Mouse (Mus musculus) neural tube, embryonic 11.5 days (tissue): ENCODE results near the gene Prkca. TPM values are rescaled to one million over a fixed set of nuclear protein-coding genes. Genes with fewer than 3 reads are reported as not detected.

Experiments used
- ATAC-seq: fragments of 200-750 bp; cut with Nextera tagmentation; 2 replicates; pipeline ENCODE4 v1.8.0; 2017; ENCODE audit warnings: moderate number of reproducible peaks, mild to moderate bottlenecking, moderate TSS enrichment, moderate library complexity; ENCODE audit not compliant: insufficient read depth, low FRiP score, low TSS enrichment
- DNase-seq: peaks from one replicate; pipeline ENCODE4 v3.0.0-alpha.2; 2015; ENCODE audit warnings: low spot score
- H3K27ac ChIP-seq: fragments of 300-500 bp; sonication (generic); 2 replicates; pipeline ENCODE4 v1.5.1; 2014; ENCODE audit warnings: low read depth, mild to moderate bottlenecking, low read length
- H3K27me3 ChIP-seq: fragments of 300-500 bp; sonication (generic); 2 replicates; pipeline ENCODE4 v1.6.1; 2014; ENCODE audit warnings: mild to moderate bottlenecking, low read length, mixed read lengths; ENCODE audit not compliant: control insufficient read depth, insufficient read depth
- H3K36me3 ChIP-seq: fragments of 300-500 bp; sonication (generic); 2 replicates; pipeline ENCODE4 v1.6.1; 2014; ENCODE audit warnings: mild to moderate bottlenecking, low read length, moderate library complexity, mixed read lengths; ENCODE audit not compliant: control insufficient read depth, insufficient read depth
- H3K4me1 ChIP-seq: fragments of 300-500 bp; sonication (generic); 2 replicates; pipeline ENCODE4 v1.6.1; 2014; ENCODE audit warnings: low read length, mixed read lengths; ENCODE audit not compliant: control insufficient read depth, insufficient read depth
- H3K4me2 ChIP-seq: fragments of 300-500 bp; sonication (generic); 2 replicates; pipeline ENCODE4 v1.6.1; 2014; ENCODE audit warnings: low read depth, mild to moderate bottlenecking, moderate library complexity
- H3K4me3 ChIP-seq: fragments of 300-500 bp; sonication (generic); 2 replicates; pipeline ENCODE4 v1.5.1; 2014; ENCODE audit warnings: low read depth, low read length
- H3K9ac ChIP-seq: fragments of 300-500 bp; sonication (generic); 2 replicates; pipeline ENCODE4 v1.6.1; 2014; ENCODE audit warnings: mild to moderate bottlenecking, low read length
- H3K9me3 ChIP-seq: fragments of 300-500 bp; sonication (generic); 2 replicates; pipeline ENCODE4 v1.6.1; 2016; ENCODE audit warnings: low read length; ENCODE audit not compliant: control insufficient read depth
- WGBS: fragments of 180-500 bp; shearing (Covaris S2); extraction: QIAGEN DNeasy Blood & Tissue Kit; methylation state at CpG from one replicate; pipeline ENCODE4 v1.1.7; 2014; 5-methylcytosine and 5-hydroxymethylcytosine counted together
- polyA plus RNA-seq: library from polyadenylated mRNA; unstranded; fragments of >200 nt; fragmentation: Nextera tagmentation; extraction: Ambion mirVana; gene quantifications from 2 replicates; pipeline ENCODE4 v1.2.1, GENCODE M21; 2014

The Prkca gene
- polyA plus RNA-seq, 1 experiment from 2014 or later, result 7.7 TPM

DNA sequence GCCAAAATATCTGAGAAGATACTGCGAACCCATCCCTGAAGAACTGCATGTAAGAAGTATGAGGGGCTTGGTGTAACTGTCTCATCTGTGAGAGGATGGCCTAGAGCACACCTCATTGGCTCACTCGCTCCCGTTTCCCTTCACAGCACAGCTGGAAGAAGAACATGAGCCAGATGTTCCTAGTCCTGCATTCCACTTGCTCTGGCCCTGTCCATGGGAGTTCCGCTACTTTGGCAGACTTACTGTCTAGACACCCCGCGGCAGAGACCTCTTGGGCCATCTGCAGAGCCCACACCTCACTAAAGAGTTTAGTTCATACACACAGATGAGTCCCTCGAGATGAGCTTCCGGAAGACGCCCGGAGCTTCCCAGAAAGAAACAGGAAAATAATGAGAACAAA lies 43.8 kb downstream of the Prkca start:
- Histone ChIP-seq H3K27me3 (no peaks in the 10 kb centered on the region), H3K4me3 (no peak overlapping the region), H3K4me1 (no peaks in the 10 kb centered on the region), H3K36me3 (no peaks in the 10 kb centered on the region), H3K4me2 (no peak overlapping the region), H3K27ac (no peak overlapping the region), H3K9me3 (no peaks in the 10 kb centered on the region), H3K9ac (no peak overlapping the region)
- ATAC-seq, result no peak
- DNase-seq, result no peak
- 84% methylated on average over 10 of the region's 10 CpGs for WGBS

DNA sequence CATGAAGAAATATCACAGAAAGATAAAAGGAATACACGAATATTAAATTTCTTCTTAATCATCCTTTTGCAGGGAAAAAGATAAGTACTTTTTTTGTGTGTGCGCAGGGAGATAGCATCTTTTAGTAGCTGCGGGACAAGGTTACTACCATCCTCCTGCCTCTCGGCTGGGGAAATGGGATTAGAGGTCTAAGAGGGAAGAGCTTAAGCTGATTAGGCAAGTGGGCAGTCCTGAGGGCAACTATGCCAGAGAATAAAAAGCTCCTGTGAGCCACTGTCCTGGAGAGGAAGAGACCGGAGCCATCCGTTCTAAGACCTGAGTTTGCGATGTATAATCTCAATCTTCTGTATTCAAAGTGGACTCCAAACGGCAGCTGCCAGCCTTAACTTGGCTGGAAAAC lies 45.8 kb downstream of the Prkca start:
- Histone ChIP-seq H3K9me3 (no peaks in the 10 kb centered on the region), H3K27ac (no peak overlapping the region), H3K36me3 (no peaks in the 10 kb centered on the region), H3K4me2 (no peak overlapping the region), H3K9ac (no peak overlapping the region), H3K27me3 (no peaks in the 10 kb centered on the region), H3K4me1 (no peaks in the 10 kb centered on the region), H3K4me3 (no peak overlapping the region)
- no peak for ATAC-seq
- DNase-seq, result no peak
- 84% methylated on average over 8 of the region's 8 CpGs for WGBS

DNA sequence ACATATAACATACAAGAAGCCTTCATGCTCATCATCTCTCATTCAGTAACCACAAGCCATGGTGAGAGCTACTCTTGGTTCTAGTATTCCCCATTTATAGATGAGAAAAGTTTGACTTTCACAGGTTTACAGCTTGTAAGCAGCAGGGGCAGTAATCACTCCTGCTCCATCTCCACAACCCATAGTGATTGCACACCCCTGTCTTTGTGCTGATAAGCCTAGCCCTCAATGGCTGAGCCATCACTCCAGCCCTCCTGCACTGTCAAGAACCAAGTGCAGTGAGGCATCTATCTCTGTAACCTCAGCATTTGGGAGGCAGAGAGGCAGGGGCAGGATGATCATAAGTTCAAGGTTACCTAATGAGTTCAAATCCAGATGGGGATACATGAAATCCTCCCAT lies 48.4 kb downstream of the Prkca start:
- Histone ChIP-seq H3K9me3 (no peaks in the 10 kb centered on the region), H3K4me1 (no peaks in the 10 kb centered on the region), H3K9ac (no peak overlapping the region), H3K36me3 (no peaks in the 10 kb centered on the region), H3K4me2 (no peak overlapping the region), H3K4me3 (no peak overlapping the region), H3K27me3 (no peaks in the 10 kb centered on the region), H3K27ac (no peak overlapping the region)
- no peak for DNase-seq
- no peak for ATAC-seq

DNA sequence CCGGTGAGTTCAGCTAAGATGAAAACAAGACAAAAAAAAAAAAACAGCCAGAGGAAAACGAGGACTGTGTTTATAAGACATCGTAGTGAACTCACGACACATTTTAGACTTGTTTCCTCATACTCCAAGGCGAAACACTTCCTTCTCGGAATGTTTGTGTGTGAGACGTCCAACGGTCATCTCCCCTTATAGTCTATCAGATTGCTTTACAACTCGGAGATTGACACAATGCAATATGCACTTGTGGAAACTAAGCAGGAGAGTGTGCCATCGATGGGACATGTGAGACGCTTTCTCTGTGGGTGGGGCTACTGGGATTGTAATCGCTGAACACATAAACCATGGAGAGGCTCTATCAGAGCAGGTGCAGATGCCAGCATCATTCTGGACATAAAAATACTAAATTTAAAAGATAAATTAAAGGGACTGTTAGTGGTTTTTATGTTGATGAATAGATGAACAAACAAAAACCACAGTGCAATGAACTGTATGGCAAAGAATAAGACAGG lies 49.4 kb downstream of the Prkca start:
- no peak overlapping the region for H3K27ac ChIP-seq
- no peak for ATAC-seq
- no peaks in the 10 kb centered on the region for H3K27me3 ChIP-seq
- H3K4me1 ChIP-seq, result no peaks in the 10 kb centered on the region
- no peaks in the 10 kb centered on the region for H3K36me3 ChIP-seq
- no peaks in the 10 kb centered on the region for H3K9me3 ChIP-seq
- 91% methylated on average over 12 of the region's 12 CpGs for WGBS
- no peak for DNase-seq
- no peak overlapping the region for H3K4me2 ChIP-seq
- H3K9ac ChIP-seq, result no peak overlapping the region
- no peak overlapping the region for H3K4me3 ChIP-seq

DNA sequence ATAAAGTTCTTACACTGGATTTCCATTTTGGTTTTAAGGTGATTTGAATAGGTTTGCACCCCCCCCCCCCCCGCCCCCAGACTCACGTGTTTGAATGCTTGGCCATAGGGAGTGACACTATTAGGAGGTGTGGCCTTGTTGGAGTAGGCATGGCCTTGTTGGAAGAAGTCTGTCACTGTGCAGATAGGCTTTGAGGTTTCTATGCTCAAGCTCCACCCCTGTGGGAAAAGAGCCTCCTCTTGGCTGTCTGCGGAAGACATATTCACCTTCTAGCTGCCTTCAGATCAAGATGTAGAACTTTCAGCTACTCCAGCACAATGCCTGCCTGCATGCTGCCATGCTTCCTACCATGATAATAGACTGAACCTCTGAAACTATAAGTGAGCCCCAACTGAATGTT lies 49.9 kb downstream of the Prkca start:
- Histone ChIP-seq H3K4me3 (no peak overlapping the region), H3K4me2 (no peak overlapping the region), H3K36me3 (no peaks in the 10 kb centered on the region), H3K9me3 (no peaks in the 10 kb centered on the region), H3K27me3 (no peaks in the 10 kb centered on the region), H3K9ac (no peak overlapping the region), H3K27ac (no peak overlapping the region), H3K4me1 (no peaks in the 10 kb centered on the region)
- no peak for ATAC-seq
- no peak for DNase-seq
- WGBS, result 73% methylated on average over 3 of the region's 3 CpGs

DNA sequence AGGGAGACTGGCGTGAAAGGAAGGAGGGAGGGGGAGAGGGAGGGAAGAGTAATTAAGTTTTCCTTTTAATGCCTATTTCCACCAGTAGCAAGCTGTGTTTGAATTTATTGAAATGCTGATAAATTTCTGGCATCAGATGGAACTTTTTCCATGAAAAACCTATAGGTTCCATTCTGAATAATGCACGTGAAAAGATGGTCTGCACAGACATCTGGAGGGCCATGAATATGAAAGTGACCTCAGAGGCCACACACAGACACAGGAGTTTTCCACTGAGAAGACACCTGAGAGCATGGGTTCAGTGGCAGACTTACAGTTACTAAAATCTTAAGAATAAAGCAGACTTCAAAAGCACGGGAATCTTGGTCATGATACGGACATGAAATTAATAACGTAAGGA lies 54.5 kb downstream of the Prkca start:
- no peak for ATAC-seq
- no peak for DNase-seq
- Histone ChIP-seq H3K27ac (no peak overlapping the region), H3K4me2 (no peak overlapping the region), H3K27me3 (no peaks in the 10 kb centered on the region), H3K36me3 (no peaks in the 10 kb centered on the region), H3K4me1 (no peaks in the 10 kb centered on the region), H3K9ac (no peak overlapping the region), H3K9me3 (no peaks in the 10 kb centered on the region), H3K4me3 (no peak overlapping the region)
- 89% methylated on average over 5 of the region's 5 CpGs for WGBS

DNA sequence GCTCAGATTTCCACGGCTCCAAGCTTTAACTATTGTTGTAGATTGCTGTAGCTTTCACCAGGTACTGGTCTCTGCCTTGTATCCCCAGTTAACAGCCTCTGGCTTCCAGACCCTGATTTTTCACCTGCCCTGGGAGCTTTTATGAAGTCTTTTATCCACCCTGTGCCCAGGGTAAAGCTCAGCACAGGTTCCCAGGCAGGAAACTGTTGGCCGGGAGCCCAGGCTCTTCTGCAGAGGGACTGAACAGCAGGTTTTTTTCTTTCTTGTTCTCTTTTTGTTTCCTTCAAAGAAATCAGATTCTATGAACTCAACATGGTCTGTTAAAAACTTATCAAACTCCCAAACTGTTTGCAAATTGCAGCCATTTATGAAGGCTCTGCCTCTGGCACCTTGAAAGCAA lies 56.4 kb downstream of the Prkca start:
- Histone ChIP-seq H3K4me2 (no peak overlapping the region), H3K27me3 (no peaks in the 10 kb centered on the region), H3K27ac (no peak overlapping the region), H3K9me3 (no peaks in the 10 kb centered on the region), H3K4me3 (no peak overlapping the region), H3K9ac (no peak overlapping the region), H3K36me3 (no peaks in the 10 kb centered on the region), H3K4me1 (no peaks in the 10 kb centered on the region)
- DNase-seq, result no peak
- 75% methylated on average over 2 of the region's 2 CpGs for WGBS
- ATAC-seq, result no peak

DNA sequence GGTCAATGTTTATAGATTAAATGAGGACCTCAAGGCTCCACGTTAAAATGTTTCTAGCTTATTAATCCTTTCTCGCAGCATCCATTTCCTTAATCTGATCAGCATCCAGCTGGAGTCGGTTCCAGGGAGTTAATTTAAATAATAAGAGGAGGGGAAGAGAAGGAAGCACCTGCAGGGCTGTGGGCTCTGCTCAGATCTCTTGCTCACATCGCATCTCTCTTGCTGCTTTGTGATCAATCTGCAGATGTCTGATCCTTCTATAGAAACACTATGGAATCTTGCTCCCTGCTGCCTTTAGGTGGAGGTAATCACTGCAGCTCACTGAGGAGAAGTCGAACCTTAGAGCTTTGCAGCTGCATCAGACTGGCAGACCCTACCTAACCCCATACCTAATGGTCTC lies 58.7 kb downstream of the Prkca start:
- Histone ChIP-seq H3K4me1 (no peaks in the 10 kb centered on the region), H3K4me2 (no peak overlapping the region), H3K27ac (no peak overlapping the region), H3K36me3 (no peaks in the 10 kb centered on the region), H3K9ac (no peak overlapping the region), H3K4me3 (no peak overlapping the region), H3K27me3 (no peaks in the 10 kb centered on the region), H3K9me3 (no peaks in the 10 kb centered on the region)
- no peak for ATAC-seq
- WGBS, result 57% methylated on average over 5 of the region's 5 CpGs
- no peak for DNase-seq

DNA sequence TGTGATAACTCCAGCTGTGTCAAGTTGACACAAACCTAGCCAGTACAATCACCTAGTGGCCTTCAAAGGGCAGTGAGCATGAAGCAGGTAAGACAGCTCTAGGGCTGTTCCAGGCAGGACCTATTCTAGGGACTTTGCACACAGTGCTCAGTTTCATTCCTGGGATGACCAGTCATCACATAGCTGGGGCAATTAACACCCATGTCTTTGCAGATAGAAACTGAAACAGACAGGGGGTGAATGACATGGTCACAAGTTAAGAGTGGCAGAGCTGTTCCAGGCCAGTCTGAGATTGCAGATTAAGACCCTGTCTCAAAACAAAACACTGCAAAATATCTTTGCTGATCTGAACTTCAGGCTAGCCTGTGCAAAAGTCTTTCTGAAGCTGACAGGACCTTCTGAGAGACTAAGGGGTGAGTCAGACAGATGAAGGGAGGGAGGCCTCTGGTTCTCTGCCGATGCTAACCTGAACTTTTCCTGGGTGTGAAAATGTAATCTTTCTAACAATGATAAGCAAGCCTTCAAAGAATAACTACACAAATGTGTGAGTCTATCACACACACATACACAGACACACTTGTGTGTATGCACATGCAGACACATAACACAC lies 60.8 kb downstream of the Prkca start:
- H3K27ac ChIP-seq, result no peak overlapping the region
- no peaks in the 10 kb centered on the region for H3K27me3 ChIP-seq
- no peak overlapping the region for H3K4me3 ChIP-seq
- ATAC-seq (no peak), DNase-seq (no peak)
- H3K36me3 ChIP-seq, result no peaks in the 10 kb centered on the region
- no peaks in the 10 kb centered on the region for H3K9me3 ChIP-seq
- H3K9ac ChIP-seq, result no peak overlapping the region
- no peaks in the 10 kb centered on the region for H3K4me1 ChIP-seq
- H3K4me2 ChIP-seq, result no peak overlapping the region
- 96% methylated on average over 1 of the region's 1 CpGs for WGBS
